Mouse (Mus musculus) MEL (cell line): ENCODE measurements around the gene Atf5. TPM values are rescaled to one million over a fixed set of nuclear protein-coding genes. Genes with fewer than 3 reads are reported as not detected.

Experiments
- DNase-seq: peaks from one replicate; pipeline ENCODE4 v3.0.0; 2011; ENCODE audit warnings: low read depth, low spot score
- H3K27ac ChIP-seq: 2 replicates; pipeline ENCODE4 v1.5.1; 2012; ENCODE audit warnings: low read depth, mild to moderate bottlenecking, control low read depth, low read length, moderate library complexity; ENCODE audit not compliant: control insufficient read depth
- H3K27me3 ChIP-seq, 2 experiments: fragments of 150-350 bp in 1 of 2; sonication (generic) in 1 of 2; 2 replicates each; pipeline ENCODE4 v1.6.1; 2012; ENCODE audit warnings: low read length in 2 of 2, mild to moderate bottlenecking in 2 of 2, improper control_type of control experiment in 1 of 2, moderate library complexity in 1 of 2; ENCODE audit not compliant: insufficient read depth in 2 of 2, control insufficient read depth in 1 of 2
- H3K36me3 ChIP-seq, 2 experiments: 2 replicates each; pipeline ENCODE4 v1.6.1; 2012 to 2014; ENCODE audit warnings: low read length in 2 of 2, improper control_type of control experiment in 1 of 2, inconsistent platforms in 1 of 2, mild to moderate bottlenecking in 1 of 2; ENCODE audit not compliant: insufficient read depth in 2 of 2, control insufficient read depth in 1 of 2
- H3K4me1 ChIP-seq, 2 experiments: fragments of 150-350 bp in 1 of 2; sonication (generic) in 1 of 2; 2 replicates each; pipeline ENCODE4 v1.6.1; 2012; ENCODE audit warnings: low read length in 2 of 2, improper control_type of control experiment in 1 of 2, mild to moderate bottlenecking in 1 of 2; ENCODE audit not compliant: insufficient read depth in 2 of 2, control insufficient read depth in 1 of 2
- H3K4me3 ChIP-seq, 2 experiments: fragments of 150-350 bp in 1 of 2; sonication (generic) in 1 of 2; 2 replicates each; pipeline ENCODE4 v1.5.1; 2012; ENCODE audit warnings: low read depth in 2 of 2, low read length in 2 of 2, mild to moderate bottlenecking in 2 of 2, moderate library complexity in 2 of 2, control low read depth in 1 of 2, improper control_type of control experiment in 1 of 2; ENCODE audit not compliant: control insufficient read depth in 1 of 2, insufficient read depth in 1 of 2
- H3K79me2 ChIP-seq: 2 replicates; pipeline ENCODE4 v1.6.1; 2012; ENCODE audit warnings: mild to moderate bottlenecking, low read length, moderate library complexity; ENCODE audit not compliant: control insufficient read depth, poor library complexity, insufficient read depth
- H3K9ac ChIP-seq: 2 replicates; pipeline ENCODE4 v1.6.1; 2012; ENCODE audit warnings: low read depth, mild to moderate bottlenecking, control low read depth, low read length, moderate library complexity; ENCODE audit not compliant: control insufficient read depth, poor library complexity, severe bottlenecking
- H3K9me3 ChIP-seq: fragments of 150-350 bp; sonication (generic); replicated peaks from 2 replicates; pipeline ENCODE4 v1.6.1; 2012; ENCODE audit warnings: mild to moderate bottlenecking, low read length, improper control_type of control experiment, moderate library complexity; ENCODE audit not compliant: insufficient read depth
- CHD1 ChIP-seq: IDR thresholded peaks from 2 replicates; pipeline ENCODE4 v1.6.1; 2012; ENCODE audit warnings: low read depth, mild to moderate bottlenecking, inconsistent platforms, low read length, improper control_type of control experiment
- ELF1 ChIP-seq: IDR thresholded peaks from 2 replicates; pipeline ENCODE4 v1.6.1; 2014; ENCODE audit warnings: low read depth, mild to moderate bottlenecking, inconsistent platforms, low read length, improper control_type of control experiment, moderate library complexity
- EP300 ChIP-seq, 2 experiments: IDR thresholded peaks; 2 replicates each; pipeline ENCODE4 v1.6.1; 2011; ENCODE audit warnings: improper control_type of control experiment in 2 of 2, low read length in 2 of 2, low read depth in 1 of 2, mild to moderate bottlenecking in 1 of 2
- ETS1 ChIP-seq: IDR thresholded peaks from 2 replicates; pipeline ENCODE4 v1.6.1; 2012; ENCODE audit warnings: low read depth, mild to moderate bottlenecking, inconsistent platforms, low read length, improper control_type of control experiment, moderate library complexity
- GABPA ChIP-seq: IDR thresholded peaks from 2 replicates; pipeline ENCODE4 v1.6.1; 2012; ENCODE audit warnings: low read depth, mild to moderate bottlenecking, inconsistent platforms, low read length, improper control_type of control experiment, moderate library complexity
- GATA1 ChIP-seq: IDR thresholded peaks from 2 replicates; pipeline ENCODE4 v1.6.1; 2011; ENCODE audit warnings: low read depth, low read length, improper control_type of control experiment
- KAT2A ChIP-seq: conservative IDR thresholded peaks from 2 replicates; pipeline ENCODE4 v1.6.1; 2012; ENCODE audit warnings: low read depth, low read length, improper control_type of control experiment, inconsistent platforms
- MAFK ChIP-seq: IDR thresholded peaks from 2 replicates; pipeline ENCODE4 v1.6.1; 2011; ENCODE audit warnings: low read depth, mild to moderate bottlenecking, low read length, improper control_type of control experiment, borderline replicate concordance
- MAX ChIP-seq: IDR thresholded peaks from 2 replicates; pipeline ENCODE4 v1.6.1; 2011; ENCODE audit warnings: low read length, improper control_type of control experiment
- MAZ ChIP-seq: IDR thresholded peaks from 2 replicates; pipeline ENCODE4 v1.6.1; 2012; ENCODE audit warnings: low read depth, mild to moderate bottlenecking, inconsistent platforms, low read length, improper control_type of control experiment
- MXI1 ChIP-seq: IDR thresholded peaks from 2 replicates; pipeline ENCODE4 v1.6.1; 2011; ENCODE audit warnings: mild to moderate bottlenecking, low read depth, low read length, improper control_type of control experiment
- MYB ChIP-seq: IDR thresholded peaks from 2 replicates; pipeline ENCODE4 v1.6.1; 2011; ENCODE audit warnings: mild to moderate bottlenecking, low read depth, low read length, improper control_type of control experiment
- NELFE ChIP-seq: IDR thresholded peaks from 2 replicates; pipeline ENCODE4 v1.6.1; 2011; ENCODE audit warnings: low read depth, low read length, improper control_type of control experiment
- NRF1 ChIP-seq: IDR thresholded peaks from 2 replicates; pipeline ENCODE4 v1.6.1; 2014; ENCODE audit warnings: low read depth, mild to moderate bottlenecking, inconsistent platforms, low read length, improper control_type of control experiment, moderate library complexity; ENCODE audit not compliant: poor library complexity, insufficient read depth, severe bottlenecking
- POLR2A ChIP-seq, 2 experiments: IDR thresholded peaks; 2 replicates each; pipeline ENCODE4 v1.6.1; 2011 to 2012; ENCODE audit warnings: low read length in 2 of 2, mild to moderate bottlenecking in 2 of 2, control low read depth in 1 of 2, improper control_type of control experiment in 1 of 2, low read depth in 1 of 2, moderate library complexity in 1 of 2; ENCODE audit not compliant: control insufficient read depth in 1 of 2, insufficient read depth in 1 of 2, poor library complexity in 1 of 2
- RAD21 ChIP-seq: IDR thresholded peaks from 2 replicates; pipeline ENCODE4 v1.6.1; 2011; ENCODE audit warnings: mild to moderate bottlenecking, low read depth, low read length, improper control_type of control experiment
- SIN3A ChIP-seq: IDR thresholded peaks from 2 replicates; pipeline ENCODE4 v1.6.1; 2012; ENCODE audit warnings: low read length, improper control_type of control experiment, inconsistent platforms
- TAL1 ChIP-seq: IDR thresholded peaks from 2 replicates; pipeline ENCODE4 v1.6.1; 2012; ENCODE audit warnings: mild to moderate bottlenecking, inconsistent platforms, low read length, moderate library complexity, mixed read lengths
- TCF12 ChIP-seq: IDR thresholded peaks from 2 replicates; pipeline ENCODE4 v1.6.1; 2014; ENCODE audit warnings: low read depth, mild to moderate bottlenecking, inconsistent platforms, low read length, improper control_type of control experiment, moderate library complexity
- USF2 ChIP-seq, 2 experiments: IDR thresholded peaks; 2 replicates each; pipeline ENCODE4 v1.6.1; 2011 to 2012; ENCODE audit warnings: improper control_type of control experiment in 2 of 2, low read length in 2 of 2, borderline replicate concordance in 1 of 2, inconsistent platforms in 1 of 2, low read depth in 1 of 2, mild to moderate bottlenecking in 1 of 2; ENCODE audit not compliant: insufficient read depth in 1 of 2
- ZC3H11A ChIP-seq: IDR thresholded peaks from 2 replicates; pipeline ENCODE4 v1.6.1; 2012; ENCODE audit warnings: low read depth, mild to moderate bottlenecking, inconsistent platforms, low read length, improper control_type of control experiment
- polyA plus RNA-seq, 2 experiments: library from polyadenylated mRNA; stranded (reverse) in 1 of 2; unstranded in 1 of 2; fragments of >175 nt in 1 of 2; fragments of >200 nt in 1 of 2; gene quantifications; 2 replicates each; pipeline versions ENCODE4 v1.2.1 to v1.2.4; 2012; ENCODE audit warnings: low replicate concordance in 2 of 2, low read depth in 1 of 2; ENCODE audit not compliant: insufficient read length in 2 of 2, insufficient read depth in 1 of 2, missing spikeins in 1 of 2
- total RNA-seq: library from RNA; depleted of rRNA; stranded (reverse); fragments of 300-350 nt; gene quantifications from 2 replicates; pipeline ENCODE4 v1.2.3, GENCODE M21; 2012

Atf5 gene
- total and polyA plus RNA-seq, 3 experiments, result 17.6 to 95.5 TPM; not detected in 1

DNA sequence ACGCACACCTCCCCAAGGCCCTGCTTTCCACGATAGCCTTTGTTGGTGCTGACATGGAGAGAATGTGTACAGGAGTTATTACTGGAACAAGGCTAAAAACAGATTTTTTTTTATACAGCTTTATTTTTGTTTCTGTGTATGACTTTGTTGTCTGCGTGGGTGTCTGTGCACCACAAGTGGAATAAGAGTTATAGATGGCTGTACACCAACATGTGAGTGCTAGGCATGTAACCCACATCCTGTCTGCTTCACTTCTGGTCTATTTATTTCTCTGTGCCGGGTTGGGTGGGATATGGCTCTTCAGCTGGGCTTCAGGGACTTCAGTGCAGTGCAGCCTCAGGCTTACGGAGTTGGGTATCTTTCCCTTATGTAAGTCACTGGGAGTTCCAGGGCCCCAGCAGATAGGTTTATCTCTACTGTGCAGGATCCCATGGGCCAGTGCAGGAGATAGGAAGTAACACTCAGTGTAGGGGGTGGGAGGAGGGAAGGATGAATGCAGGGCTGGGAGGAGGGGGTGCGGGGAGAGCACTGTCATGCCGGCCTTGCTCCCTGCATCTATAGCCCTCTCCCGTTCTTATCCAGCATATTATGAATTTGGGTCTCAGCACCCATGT is 43.8 kb downstream of the Atf5 start:
- peaks cover 0 to 4% of the 10 kb centered on the region in 2 experiments; a peak in 1 of 4 replicates for H3K36me3 ChIP-seq
- no peak overlapping the region for H3K9ac ChIP-seq
- no peak overlapping the region for H3K4me3 ChIP-seq
- no peaks in the 10 kb centered on the region for H3K27me3 ChIP-seq
- no peaks in the 10 kb centered on the region for H3K9me3 ChIP-seq
- peaks cover 0 to 2% of the 10 kb centered on the region in 2 experiments; a peak in 1 of 4 replicates for H3K4me1 ChIP-seq
- no peak overlapping the region for H3K27ac ChIP-seq
- H3K79me2 ChIP-seq, result no peaks in the 10 kb centered on the region
- TF ChIP-seq EP300 (IDR thresholded peaks at IDR 0.05; ENCODE audit: low read depth in 1 of 2, low read length in 2 of 2) (peak; percentile 29 to 68; a peak in 3 of 4 replicates), TCF12 (peak; percentile 77), USF2 (IDR thresholded peaks at IDR 0.05; ENCODE audit: borderline replicate concordance in 1 of 2, insufficient read depth in 1 of 2, low read depth in 1 of 2, low read length in 2 of 2) (no peak), TAL1 (peak; percentile 72), RAD21 (no peak), GATA1 (peak; percentile 44; the same call in 1 of the 2 replicates), MXI1 (no peak)
- peak; percentile 51 for DNase-seq

DNA sequence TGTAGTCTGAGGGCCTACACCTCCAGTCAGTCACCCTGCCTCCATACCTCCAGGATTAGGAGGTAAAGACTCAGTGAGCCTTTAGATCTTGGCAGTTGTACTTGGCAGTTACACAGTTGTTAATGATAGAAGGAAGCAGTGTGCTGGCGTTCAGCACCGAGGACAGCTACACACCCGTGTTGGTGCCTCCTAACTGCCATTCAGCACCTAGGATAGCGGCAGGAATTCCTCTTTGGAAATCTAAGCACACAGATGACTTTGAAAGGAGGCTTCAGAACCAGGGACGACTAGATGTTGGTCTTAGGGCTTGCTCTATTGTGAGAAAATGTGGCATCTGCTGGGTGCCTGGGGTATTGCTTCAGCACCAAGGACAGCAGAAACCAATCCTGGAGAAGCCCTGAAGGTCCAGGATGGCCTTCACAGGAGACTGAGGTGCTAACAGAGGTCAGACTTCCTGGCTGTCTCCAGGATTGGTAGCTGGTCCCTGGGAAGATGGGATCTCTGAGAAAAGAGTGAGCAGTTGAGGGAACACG is 46.3 kb downstream of the Atf5 start:
- DNase-seq, result peak; percentile 81
- no peak overlapping the region for H3K27ac ChIP-seq
- no peak overlapping the region for H3K4me3 ChIP-seq
- H3K79me2 ChIP-seq, result no peaks in the 10 kb centered on the region
- H3K36me3 ChIP-seq, result peaks cover 0 to 4% of the 10 kb centered on the region in 2 experiments; a peak in 1 of 4 replicates
- H3K4me1 ChIP-seq, result peaks cover 0 to 2% of the 10 kb centered on the region in 2 experiments; a peak in 1 of 4 replicates
- no peaks in the 10 kb centered on the region for H3K27me3 ChIP-seq
- TF ChIP-seq SIN3A (peak; percentile 100), MXI1 (peak; percentile 99), ZC3H11A (no peak)
- TF ChIP-seq, all 39 proteins: peak for 2
- Histone ChIP-seq H3K9ac (no peak overlapping the region), H3K9me3 (no peaks in the 10 kb centered on the region)

DNA sequence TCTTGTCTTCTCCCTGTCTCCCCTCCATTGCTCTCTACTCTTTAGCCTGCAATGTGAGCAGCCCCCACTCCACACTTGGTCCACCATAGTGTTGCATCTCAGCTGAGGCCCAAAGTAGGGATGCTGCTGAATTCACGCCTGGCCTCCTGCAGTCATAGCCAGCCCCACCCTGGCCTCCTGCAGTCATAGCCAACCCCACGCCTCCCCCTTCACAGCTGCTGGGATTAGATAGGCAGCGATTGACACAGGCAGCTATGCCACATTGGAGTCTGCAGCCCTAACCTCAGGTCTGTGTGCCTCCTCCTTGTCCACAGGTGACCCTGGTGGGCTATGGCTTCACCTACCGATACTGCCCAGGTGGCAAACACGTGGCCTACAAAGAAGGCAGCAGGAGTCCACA is 48.3 kb downstream of the Atf5 start:
- no peak for DNase-seq

More for the DNA sequence above, 48.3 kb downstream of the Atf5 start:
- no peaks in the 10 kb centered on the region for H3K79me2 ChIP-seq
- peaks cover 0 to 4% of the 10 kb centered on the region in 2 experiments; a peak in 1 of 4 replicates for H3K36me3 ChIP-seq
- H3K9me3 ChIP-seq, result no peaks in the 10 kb centered on the region
- no peak overlapping the region for H3K9ac ChIP-seq
- H3K27me3 ChIP-seq, result no peaks in the 10 kb centered on the region
- TF ChIP-seq MAZ, result no peak
- TF ChIP-seq SIN3A, result no peak
- no peak for TF ChIP-seq ETS1
- TF ChIP-seq CHD1, result no peak
- TF ChIP-seq POLR2A (IDR thresholded peaks at IDR 0.05; ENCODE audit: control insufficient read depth in 1 of 2, insufficient read depth in 1 of 2, low read depth in 1 of 2, low read length in 2 of 2, poor library complexity in 1 of 2), result no peak
- TF ChIP-seq TAL1, result no peak
- TF ChIP-seq TCF12, result no peak
- no peak for TF ChIP-seq MAX
- TF ChIP-seq NRF1, result no peak
- TF ChIP-seq USF2 (IDR thresholded peaks at IDR 0.05; ENCODE audit: borderline replicate concordance in 1 of 2, insufficient read depth in 1 of 2, low read depth in 1 of 2, low read length in 2 of 2), result no peak
- TF ChIP-seq KAT2A, result no peak
- no peak for TF ChIP-seq MXI1
- TF ChIP-seq GABPA, result no peak
- TF ChIP-seq NELFE, result no peak
- no peak for TF ChIP-seq ELF1
- TF ChIP-seq MAFK, result no peak
- TF ChIP-seq MYB, result no peak
- no peak overlapping the region for H3K4me3 ChIP-seq
- peaks cover 0 to 2% of the 10 kb centered on the region in 2 experiments; a peak in 1 of 4 replicates for H3K4me1 ChIP-seq
- H3K27ac ChIP-seq, result no peak overlapping the region
